Mouse (Mus musculus) kidney, embryonic 14.5 days (tissue): ENCODE measurements at regions not wholly inside any gene's neighbourhood (a gene's known extent, or its start where the extent isn't known, plus 50 kb on each side); places are given as distances from the start of the nearest gene placed in this dataset.

Source experiments
- ATAC-seq: fragments of 200-750 bp; cut with Nextera tagmentation; 2 replicates; pipeline ENCODE4 v1.8.0; 2017; ENCODE audit warnings: moderate number of reproducible peaks, mild to moderate bottlenecking, moderate TSS enrichment, moderate library complexity; ENCODE audit not compliant: low FRiP score, low TSS enrichment
- H3K27ac ChIP-seq: fragments of 300-500 bp; sonication (generic); 2 replicates; pipeline ENCODE4 v1.5.1; 2014; ENCODE audit warnings: low read depth, mild to moderate bottlenecking, low read length, moderate library complexity, mixed read lengths
- H3K27me3 ChIP-seq: fragments of 300-500 bp; sonication (generic); 2 replicates; pipeline ENCODE4 v1.6.1; 2014; ENCODE audit warnings: mild to moderate bottlenecking, low read length; ENCODE audit not compliant: control insufficient read depth, insufficient read depth
- H3K36me3 ChIP-seq: fragments of 300-500 bp; sonication (generic); 2 replicates; pipeline ENCODE4 v1.6.1; 2014; ENCODE audit warnings: low read length, mixed read lengths; ENCODE audit not compliant: control insufficient read depth, insufficient read depth
- H3K4me1 ChIP-seq: fragments of 300-500 bp; sonication (generic); 2 replicates; pipeline ENCODE4 v1.6.1; 2014; ENCODE audit warnings: low read length, mixed read lengths; ENCODE audit not compliant: control insufficient read depth, insufficient read depth
- H3K4me2 ChIP-seq: fragments of 300-500 bp; sonication (generic); replicated peaks from 2 replicates; pipeline ENCODE4 v1.6.1; 2014; ENCODE audit warnings: low read depth, mild to moderate bottlenecking, low read length
- H3K4me3 ChIP-seq: fragments of 300-500 bp; sonication (generic); 2 replicates; pipeline ENCODE4 v1.5.1; 2014; ENCODE audit warnings: mild to moderate bottlenecking, low read length
- H3K9ac ChIP-seq: fragments of 300-500 bp; sonication (generic); 2 replicates; pipeline ENCODE4 v1.6.1; 2014; ENCODE audit warnings: low read depth, mild to moderate bottlenecking, low read length, moderate library complexity
- H3K9me3 ChIP-seq: fragments of 300-500 bp; sonication (generic); 2 replicates; pipeline ENCODE4 v1.6.1; 2016; ENCODE audit warnings: low read length; ENCODE audit not compliant: control insufficient read depth
- WGBS: fragments of 180-500 bp; shearing (Covaris S2); extraction: QIAGEN DNeasy Blood & Tissue Kit; methylation state at CpG from one replicate; pipeline ENCODE4 v1.1.7; 2014; 5-methylcytosine and 5-hydroxymethylcytosine counted together

- Histone ChIP-seq H3K9ac (no peak overlapping the region; the same call in 1 of the 2 replicates), H3K27me3 (no peaks in the 10 kb centered on the region), H3K4me2 (no peak overlapping the region), H3K36me3 (no peaks in the 10 kb centered on the region), H3K4me3 (no peak overlapping the region), H3K4me1 (no peaks in the 10 kb centered on the region), H3K9me3 (no peaks in the 10 kb centered on the region), H3K27ac (no peak overlapping the region)
- ATAC-seq, result no peak
- WGBS, result 79% methylated on average over 25 of the region's 25 CpGs
Observed at GRCm38 (mm10) chr12:106308956-106309610, 299.1 kb downstream of the Vrk1 start.

GRCm38 (mm10) chr12:106310171-106310570 lies 300.1 kb downstream of the Vrk1 start:
- H3K4me2 ChIP-seq, result peak overlapping the region; percentile 88
- no peaks in the 10 kb centered on the region for H3K27me3 ChIP-seq
- H3K9me3 ChIP-seq, result no peaks in the 10 kb centered on the region
- no peaks in the 10 kb centered on the region for H3K36me3 ChIP-seq
- 53% methylated on average over 6 of the region's 6 CpGs for WGBS
- H3K4me3 ChIP-seq, result peak overlapping the region; percentile 48
- H3K27ac ChIP-seq, result no peak overlapping the region
- ATAC-seq, result no peak
- H3K4me1 ChIP-seq, result no peaks in the 10 kb centered on the region
- H3K9ac ChIP-seq, result no peak overlapping the region

DNA sequence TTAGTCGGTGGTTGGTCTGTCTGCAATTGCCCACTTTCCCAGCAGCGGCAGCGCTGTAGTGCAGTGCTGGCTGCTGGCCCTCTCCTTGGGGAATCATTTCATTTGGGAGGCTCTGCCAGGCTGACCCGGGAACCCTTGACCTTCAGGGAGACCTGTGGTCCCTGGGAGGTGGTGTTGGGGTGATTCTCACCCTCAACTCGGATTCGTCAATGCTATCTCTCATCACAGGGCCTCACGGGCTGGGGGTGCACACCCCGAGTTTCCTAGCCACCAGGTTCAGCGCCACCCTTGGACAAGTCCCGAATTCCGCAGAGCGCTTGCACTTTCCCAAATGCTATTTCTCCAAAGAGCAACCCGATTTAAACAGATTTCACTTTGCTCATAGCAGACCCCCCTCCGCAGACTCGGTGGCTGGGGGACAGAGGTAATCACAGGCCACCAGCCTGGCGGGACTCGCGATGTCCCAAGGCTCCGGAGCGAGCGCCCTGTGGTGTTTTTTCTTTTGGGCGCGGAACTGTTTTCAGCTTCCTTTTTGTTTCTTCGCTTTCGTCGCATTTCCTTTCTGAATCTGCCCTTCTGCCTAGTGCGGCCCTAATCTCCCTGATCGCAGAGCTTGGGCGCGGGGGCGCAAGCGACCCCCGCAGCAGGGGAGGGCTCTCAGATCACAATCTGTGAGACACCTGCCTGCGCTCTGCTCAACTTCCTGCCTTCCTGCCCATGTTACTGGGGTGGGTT lies 300.7 kb downstream of the Vrk1 start:
- WGBS, result 2% methylated on average over 34 of the region's 34 CpGs
- peak overlapping the region; percentile 48 for H3K4me3 ChIP-seq
- H3K27ac ChIP-seq, result no peak overlapping the region
- peak overlapping the region; percentile 60 for H3K9ac ChIP-seq
- peak overlapping the region; percentile 88 for H3K4me2 ChIP-seq
- H3K27me3 ChIP-seq, result no peaks in the 10 kb centered on the region
- no peaks in the 10 kb centered on the region for H3K4me1 ChIP-seq
- no peaks in the 10 kb centered on the region for H3K36me3 ChIP-seq
- peak; percentile 67 for ATAC-seq
- H3K9me3 ChIP-seq, result no peaks in the 10 kb centered on the region

DNA sequence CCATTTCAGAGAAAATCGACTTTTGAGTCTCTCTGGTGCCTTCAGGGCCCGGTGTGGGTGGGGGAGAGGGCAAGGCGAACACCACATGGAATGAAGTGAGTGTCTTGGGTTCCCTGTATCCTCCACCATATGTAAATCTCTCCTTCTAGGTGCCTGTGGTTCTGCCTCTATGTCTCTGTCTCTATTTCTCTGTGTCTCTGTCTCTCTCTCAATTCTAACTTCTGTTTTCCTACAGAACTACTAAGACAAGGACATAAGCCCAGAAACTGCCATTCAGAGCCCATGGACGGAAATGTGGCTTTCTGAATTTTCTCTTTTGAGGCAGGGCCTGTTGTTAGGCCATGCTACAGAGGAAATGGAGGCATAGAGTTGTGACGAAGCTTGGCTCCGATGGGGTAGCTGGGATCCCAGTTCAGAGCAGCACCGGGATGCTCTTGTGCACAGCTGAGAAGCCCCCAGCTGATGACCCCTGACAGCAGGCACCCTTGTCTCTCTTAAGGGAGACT lies 301.3 kb downstream of the Vrk1 start:
- ATAC-seq, result no peak
- Histone ChIP-seq H3K36me3 (no peaks in the 10 kb centered on the region), H3K4me3 (peak overlapping the region; percentile 48), H3K27ac (no peak overlapping the region), H3K4me1 (no peaks in the 10 kb centered on the region), H3K27me3 (no peaks in the 10 kb centered on the region), H3K9me3 (no peaks in the 10 kb centered on the region), H3K9ac (peak overlapping the region; percentile 60), H3K4me2 (peak overlapping the region; percentile 88)
- WGBS, result 49% methylated on average over 7 of the region's 7 CpGs

DNA sequence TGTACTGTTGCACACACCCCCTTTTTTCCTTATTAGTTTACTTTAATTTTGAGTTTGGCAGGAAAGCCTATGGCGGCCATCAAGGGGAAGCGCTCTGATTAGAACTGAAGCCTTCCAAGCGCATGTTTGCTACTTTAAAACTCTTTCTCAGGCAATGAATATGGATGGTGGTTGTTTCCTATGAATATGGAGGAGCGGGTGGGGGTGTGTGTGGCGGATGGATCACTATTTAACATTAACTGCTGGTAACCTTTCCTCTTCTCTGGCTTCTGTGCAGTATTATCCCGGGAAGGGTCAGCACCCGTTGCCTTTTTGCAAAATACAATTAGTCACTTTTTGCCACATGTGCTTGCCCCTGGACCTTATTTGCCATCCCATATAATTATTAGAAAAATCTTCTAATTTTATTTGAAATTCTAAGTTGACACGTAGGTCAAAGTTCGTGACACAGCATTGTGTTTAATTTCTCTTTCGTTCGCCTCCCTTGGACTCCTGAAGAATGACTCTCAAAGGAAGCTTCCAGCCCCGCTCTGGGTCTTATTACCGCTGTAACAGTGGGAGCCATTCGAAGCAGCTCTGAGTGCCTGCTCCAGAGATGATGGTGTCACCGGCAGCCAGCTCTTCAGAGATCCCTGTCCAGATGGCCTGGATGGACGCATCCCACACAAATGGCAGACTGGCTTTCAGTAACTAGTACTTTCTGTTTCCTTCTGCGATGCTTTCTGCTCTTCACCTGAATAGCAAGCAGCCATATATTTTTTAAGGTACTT lies 302.0 kb downstream of the Vrk1 start:
- no peaks in the 10 kb centered on the region for H3K4me1 ChIP-seq
- WGBS, result 69% methylated on average over 17 of the region's 17 CpGs
- no peaks in the 10 kb centered on the region for H3K9me3 ChIP-seq
- H3K27me3 ChIP-seq, result no peaks in the 10 kb centered on the region
- no peak for ATAC-seq
- no peaks in the 10 kb centered on the region for H3K36me3 ChIP-seq
- no peak overlapping the region for H3K4me3 ChIP-seq
- no peak overlapping the region for H3K27ac ChIP-seq
- H3K9ac ChIP-seq, result no peak overlapping the region
- no peak overlapping the region for H3K4me2 ChIP-seq

- H3K27me3 ChIP-seq, result no peaks in the 10 kb centered on the region
- no peaks in the 10 kb centered on the region for H3K9me3 ChIP-seq
- no peak overlapping the region for H3K9ac ChIP-seq
- ATAC-seq, result no peak
- WGBS, result 84% methylated on average over 16 of the region's 16 CpGs
- H3K27ac ChIP-seq, result no peak overlapping the region
- H3K4me3 ChIP-seq, result no peak overlapping the region
- H3K4me1 ChIP-seq, result no peaks in the 10 kb centered on the region
- no peak overlapping the region for H3K4me2 ChIP-seq
- H3K36me3 ChIP-seq, result no peaks in the 10 kb centered on the region
Observed at GRCm38 (mm10) chr12:106317738-106318137, 307.7 kb downstream of the Vrk1 start.

DNA sequence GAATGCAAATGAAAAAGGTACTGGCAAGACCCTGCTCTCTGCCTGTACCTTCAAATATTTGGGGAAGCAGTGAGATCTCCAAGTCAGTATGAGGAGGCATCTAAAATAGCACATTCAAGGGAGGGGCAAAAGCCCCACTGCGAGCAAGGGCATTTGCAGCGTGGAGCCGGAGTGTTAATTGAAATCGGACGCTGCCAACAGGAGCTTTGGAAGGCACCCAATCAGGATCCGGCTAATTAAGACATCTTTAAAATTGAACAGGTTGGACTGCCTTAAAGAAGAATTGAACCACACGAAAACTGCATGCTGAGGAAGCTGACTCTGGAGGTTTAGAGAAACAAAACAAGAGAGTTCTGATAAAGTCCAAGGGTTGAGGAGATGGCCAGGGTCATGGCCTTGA lies 311.5 kb downstream of the Vrk1 start:
- H3K27ac ChIP-seq, result no peak overlapping the region
- WGBS, result 84% methylated on average over 7 of the region's 7 CpGs
- H3K4me3 ChIP-seq, result no peak overlapping the region
- H3K9me3 ChIP-seq, result no peaks in the 10 kb centered on the region
- no peaks in the 10 kb centered on the region for H3K36me3 ChIP-seq
- H3K27me3 ChIP-seq, result no peaks in the 10 kb centered on the region
- H3K4me2 ChIP-seq, result no peak overlapping the region
- H3K9ac ChIP-seq, result no peak overlapping the region
- no peaks in the 10 kb centered on the region for H3K4me1 ChIP-seq
- ATAC-seq, result no peak

- Histone ChIP-seq H3K36me3 (no peaks in the 10 kb centered on the region), H3K4me3 (no peak overlapping the region), H3K4me2 (no peak overlapping the region), H3K9me3 (no peaks in the 10 kb centered on the region; the same call in 1 of the 2 replicates), H3K27me3 (no peaks in the 10 kb centered on the region), H3K27ac (no peak overlapping the region), H3K9ac (no peak overlapping the region), H3K4me1 (no peaks in the 10 kb centered on the region)
- 53% methylated on average over 4 of the region's 4 CpGs for WGBS
- no peak for ATAC-seq
Observed at GRCm38 (mm10) chr12:106326611-106327010, 316.6 kb downstream of the Vrk1 start.
